Mouse (Mus musculus): Measurements from ENCODE around the gene Olfr1024. TPM values are rescaled to one million over a fixed set of nuclear protein-coding genes. Genes with fewer than 3 reads are reported as not detected.

Olfr1024 gene
- total and polyA plus RNA-seq, 2 experiments from 2014 or later, result not detected

DNA sequence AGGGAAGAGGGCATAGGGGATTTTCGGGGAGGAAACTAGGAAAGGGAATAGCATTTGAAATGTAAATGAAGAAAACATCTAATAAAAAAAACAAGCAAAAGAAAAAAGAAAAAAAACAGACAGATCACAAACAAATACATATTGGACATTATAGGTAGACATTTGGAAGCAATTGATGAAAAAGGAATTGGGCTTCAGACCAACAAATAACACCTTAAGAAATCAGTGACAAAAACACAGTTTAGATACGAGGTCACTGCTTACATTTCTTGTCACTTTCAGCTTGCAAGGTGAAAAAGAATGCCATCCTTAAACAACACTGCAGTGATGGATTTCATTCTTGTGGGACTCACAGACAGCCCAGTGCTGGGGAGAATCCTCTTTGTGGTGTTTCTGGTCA lies 36.6 kb downstream of the Olfr1024 start, which contains the start of gene Olfr1022:
TSS of gene Olfr1022 (plus strand) at position 301 of the 400 bp plus-strand sequence.
- WGBS, result 74% methylated on average over 2 of the region's 2 CpGs
- Histone ChIP-seq H3K4me2 (ENCODE audit: low read depth, low read length, poor library complexity, severe bottlenecking) (no peak within 1 kb of the TSS), H3K4me3 (ENCODE audit: low read depth, low read length) (no peak within 1 kb of the TSS), H3K9ac (replicated peaks; ENCODE audit: low read length, poor library complexity, severe bottlenecking) (no peak within 1 kb of the TSS), H3K27ac (ENCODE audit: low read depth, low read length) (no peak within 1 kb of the TSS), H3K4me1 (ENCODE audit: insufficient read depth, low read length) (no peaks in the 10 kb centered on the region), H3K27me3 (ENCODE audit: insufficient read depth, low read length) (no peaks in the 10 kb centered on the region), H3K36me3 (ENCODE audit: insufficient read depth, low read length) (no peaks in the 10 kb centered on the region), H3K9me3 (ENCODE audit: low read length) (no peaks in the 10 kb centered on the region)
- no peak for DNase-seq (ENCODE audit: low spot score)
- no peak for TF ChIP-seq CTCF (IDR thresholded peaks at IDR 0.05)
- no peak for ATAC-seq (ENCODE audit: low FRiP score)

Other genes starting within 250 kb of the Olfr1024 start
- gene Olfr154, start 240.6 kb downstream of the Olfr1024 start, total RNA-seq (2014; rRNA removed), result not detected in 2 replicates
- not detected in 2 replicates for gene Olfr154, start 240.6 kb downstream of the Olfr1024 start, polyA plus RNA-seq (2015; fragmentation: Nextera tagmentation; extraction: Ambion mirVana)
- not detected in 2 replicates for gene Olfr1006, start 226.3 kb downstream of the Olfr1024 start, total RNA-seq (2014; rRNA removed)
- gene Olfr1006, start 226.3 kb downstream of the Olfr1024 start, polyA plus RNA-seq (2015; fragmentation: Nextera tagmentation; extraction: Ambion mirVana), result not detected in 2 replicates
- gene Olfr1008, start 215.6 kb downstream of the Olfr1024 start, total RNA-seq (2014; rRNA removed), result not detected in 2 replicates
- gene Olfr1008, start 215.6 kb downstream of the Olfr1024 start, polyA plus RNA-seq (2015; fragmentation: Nextera tagmentation; extraction: Ambion mirVana), result not detected in 2 replicates
- gene Olfr1009, start 189.6 kb downstream of the Olfr1024 start, total RNA-seq (2014; rRNA removed), result not detected in 2 replicates
- not detected in 2 replicates for gene Olfr1009, start 189.6 kb downstream of the Olfr1024 start, polyA plus RNA-seq (2015; fragmentation: Nextera tagmentation; extraction: Ambion mirVana)
- gene Olfr1012, start 142.3 kb downstream of the Olfr1024 start, total RNA-seq (2014; rRNA removed), result not detected in 2 replicates
- not detected in 2 replicates for gene Olfr1012, start 142.3 kb downstream of the Olfr1024 start, polyA plus RNA-seq (2015; fragmentation: Nextera tagmentation; extraction: Ambion mirVana)
- gene Olfr1013, start 138.0 kb downstream of the Olfr1024 start, total RNA-seq (2014; rRNA removed), result not detected in 2 replicates
- gene Olfr1013, start 138.0 kb downstream of the Olfr1024 start, polyA plus RNA-seq (2015; fragmentation: Nextera tagmentation; extraction: Ambion mirVana), result not detected in 2 replicates
- gene Olfr1014, start 132.3 kb downstream of the Olfr1024 start, total RNA-seq (2014; rRNA removed), result not detected in 2 replicates
- gene Olfr1014, start 132.3 kb downstream of the Olfr1024 start, polyA plus RNA-seq (2015; fragmentation: Nextera tagmentation; extraction: Ambion mirVana), result not detected in 2 replicates
- gene Olfr1015, start 123.0 kb downstream of the Olfr1024 start, total RNA-seq (2014; rRNA removed), result not detected in 2 replicates
- gene Olfr1015, start 123.0 kb downstream of the Olfr1024 start, polyA plus RNA-seq (2015; fragmentation: Nextera tagmentation; extraction: Ambion mirVana), result not detected in 2 replicates
- not detected in 2 replicates for gene Olfr1016, start 102.5 kb downstream of the Olfr1024 start, total RNA-seq (2014; rRNA removed)
- gene Olfr1016, start 102.5 kb downstream of the Olfr1024 start, polyA plus RNA-seq (2015; fragmentation: Nextera tagmentation; extraction: Ambion mirVana), result not detected in 2 replicates
- not detected in 2 replicates for gene Olfr1018, start 86.6 kb downstream of the Olfr1024 start, total RNA-seq (2014; rRNA removed)
- not detected in 2 replicates for gene Olfr1018, start 86.6 kb downstream of the Olfr1024 start, polyA plus RNA-seq (2015; fragmentation: Nextera tagmentation; extraction: Ambion mirVana)
- 0.93 TPM in 1 of 2 replicates, not detected in the other for gene Olfr1019, start 59.6 kb downstream of the Olfr1024 start, total RNA-seq (2014; rRNA removed)
- gene Olfr1019, start 59.6 kb downstream of the Olfr1024 start, polyA plus RNA-seq (2015; fragmentation: Nextera tagmentation; extraction: Ambion mirVana), result not detected in 2 replicates
- gene Olfr1020, start 58.0 kb downstream of the Olfr1024 start, total RNA-seq (2014; rRNA removed), result not detected in 2 replicates
- gene Olfr1020, start 58.0 kb downstream of the Olfr1024 start, polyA plus RNA-seq (2015; fragmentation: Nextera tagmentation; extraction: Ambion mirVana), result not detected in 2 replicates
- gene Olfr1022, start 36.5 kb downstream of the Olfr1024 start, total RNA-seq (2014; rRNA removed), result not detected in 2 replicates
- not detected in 2 replicates for gene Olfr1022, start 36.5 kb downstream of the Olfr1024 start, polyA plus RNA-seq (2015; fragmentation: Nextera tagmentation; extraction: Ambion mirVana)
- gene Olfr1023, start 19.4 kb downstream of the Olfr1024 start, total RNA-seq (2014; rRNA removed), result 0.05 TPM in 1 of 2 replicates, not detected in the other
- not detected in 2 replicates for gene Olfr1023, start 19.4 kb downstream of the Olfr1024 start, polyA plus RNA-seq (2015; fragmentation: Nextera tagmentation; extraction: Ambion mirVana)
- gene Olfr1025-ps1, start 10.1 kb upstream of the Olfr1024 start, total RNA-seq (2014; rRNA removed), result not detected in 2 replicates
- gene Olfr1025-ps1, start 10.1 kb upstream of the Olfr1024 start, polyA plus RNA-seq (2015; fragmentation: Nextera tagmentation; extraction: Ambion mirVana), result 0.11 TPM in 1 of 2 replicates, not detected in the other
- not detected in 2 replicates for gene Olfr1026, start 16.5 kb upstream of the Olfr1024 start, total RNA-seq (2014; rRNA removed)
- gene Olfr1026, start 16.5 kb upstream of the Olfr1024 start, polyA plus RNA-seq (2015; fragmentation: Nextera tagmentation; extraction: Ambion mirVana), result not detected in 2 replicates
- not detected in 2 replicates for gene Olfr1028, start 45.4 kb upstream of the Olfr1024 start, total RNA-seq (2014; rRNA removed)
- not detected in 2 replicates for gene Olfr1028, start 45.4 kb upstream of the Olfr1024 start, polyA plus RNA-seq (2015; fragmentation: Nextera tagmentation; extraction: Ambion mirVana)
- not detected in 2 replicates for gene Olfr1029, start 68.8 kb upstream of the Olfr1024 start, total RNA-seq (2014; rRNA removed)
- gene Olfr1029, start 68.8 kb upstream of the Olfr1024 start, polyA plus RNA-seq (2015; fragmentation: Nextera tagmentation; extraction: Ambion mirVana), result not detected in 2 replicates
- not detected in 2 replicates for gene Olfr1030, start 74.2 kb upstream of the Olfr1024 start, total RNA-seq (2014; rRNA removed)
- not detected in 2 replicates for gene Olfr1030, start 74.2 kb upstream of the Olfr1024 start, polyA plus RNA-seq (2015; fragmentation: Nextera tagmentation; extraction: Ambion mirVana)
- gene Olfr1031, start 85.3 kb upstream of the Olfr1024 start, total RNA-seq (2014; rRNA removed), result not detected in 2 replicates
- not detected in 2 replicates for gene Olfr1031, start 85.3 kb upstream of the Olfr1024 start, polyA plus RNA-seq (2015; fragmentation: Nextera tagmentation; extraction: Ambion mirVana)
- not detected in 2 replicates for gene Olfr1032, start 100.5 kb upstream of the Olfr1024 start, total RNA-seq (2014; rRNA removed)
- not detected in 2 replicates for gene Olfr1032, start 100.5 kb upstream of the Olfr1024 start, polyA plus RNA-seq (2015; fragmentation: Nextera tagmentation; extraction: Ambion mirVana)
- 0.11 and 0.24 TPM in 2 replicates for gene Olfr1033, start 115.6 kb upstream of the Olfr1024 start, total RNA-seq (2014; rRNA removed)
- gene Olfr1033, start 115.6 kb upstream of the Olfr1024 start, polyA plus RNA-seq (2015; fragmentation: Nextera tagmentation; extraction: Ambion mirVana), result not detected in 2 replicates
- 0.19 TPM in 1 of 2 replicates, not detected in the other for gene Olfr1034, start 140.8 kb upstream of the Olfr1024 start, total RNA-seq (2014; rRNA removed)
- not detected in 2 replicates for gene Olfr1034, start 140.8 kb upstream of the Olfr1024 start, polyA plus RNA-seq (2015; fragmentation: Nextera tagmentation; extraction: Ambion mirVana)
- gene Olfr1036, start 168.9 kb upstream of the Olfr1024 start, total RNA-seq (2014; rRNA removed), result not detected in 2 replicates
- not detected in 2 replicates for gene Olfr1036, start 168.9 kb upstream of the Olfr1024 start, polyA plus RNA-seq (2015; fragmentation: Nextera tagmentation; extraction: Ambion mirVana)
- gene Olfr1037, start 182.3 kb upstream of the Olfr1024 start, total RNA-seq (2014; rRNA removed), result not detected in 2 replicates
- gene Olfr1037, start 182.3 kb upstream of the Olfr1024 start, polyA plus RNA-seq (2015; fragmentation: Nextera tagmentation; extraction: Ambion mirVana), result not detected in 2 replicates
- not detected in 2 replicates for gene Olfr1039, start 230.9 kb upstream of the Olfr1024 start, total RNA-seq (2014; rRNA removed)
- gene Olfr1039, start 230.9 kb upstream of the Olfr1024 start, polyA plus RNA-seq (2015; fragmentation: Nextera tagmentation; extraction: Ambion mirVana), result not detected in 2 replicates
- not detected in 2 replicates for gene Olfr1040, start 241.7 kb upstream of the Olfr1024 start, total RNA-seq (2014; rRNA removed)
- gene Olfr1040, start 241.7 kb upstream of the Olfr1024 start, polyA plus RNA-seq (2015; fragmentation: Nextera tagmentation; extraction: Ambion mirVana), result not detected in 2 replicates

All from midbrain, postnatal 0 days (tissue).